Mouse (Mus musculus): ENCODE data around the gene Snap47. TPM values are rescaled to one million over a fixed set of nuclear protein-coding genes. Genes with fewer than 3 reads are reported as not detected.
"Not testable (repeated sequence)": the region's sequence is repeated elsewhere in the genome, so short reads cannot be mapped to it uniquely, and the experiment has no call there.

The Snap47 gene
- polyA plus RNA-seq, 1 experiment from 2014 or later, result 117 TPM

- H3K27me3 ChIP-seq (ENCODE audit: control insufficient read depth, insufficient read depth, low read length), result no peaks in the 10 kb centered on the region
- ATAC-seq (replicated peaks; ENCODE audit: insufficient number of reproducible peaks, low FRiP score, low TSS enrichment), result no peak
- no peak overlapping the region for H3K9ac ChIP-seq (ENCODE audit: low read depth, low read length)
- peaks cover 9% of the 10 kb centered on the region for H3K4me1 ChIP-seq (ENCODE audit: control insufficient read depth, insufficient read depth, low read length)
- H3K4me2 ChIP-seq, result no peak overlapping the region
- no peaks in the 10 kb centered on the region for H3K9me3 ChIP-seq (replicated peaks; ENCODE audit: control insufficient read depth, low read length)
- no peaks in the 10 kb centered on the region for H3K36me3 ChIP-seq (ENCODE audit: control insufficient read depth, insufficient read depth, low read length)
- no peak overlapping the region for H3K27ac ChIP-seq (ENCODE audit: low read depth, low read length)
- no peak overlapping the region for H3K4me3 ChIP-seq (ENCODE audit: low read depth, low read length)
Observed at GRCm38 (mm10) chr11:59379547-59379946, 71.4 kb downstream of the Snap47 start.

- H3K4me3 ChIP-seq (ENCODE audit: low read depth, low read length), result no peak overlapping the region
- H3K9me3 ChIP-seq (replicated peaks; ENCODE audit: control insufficient read depth, low read length), result no peaks in the 10 kb centered on the region
- ATAC-seq (replicated peaks; ENCODE audit: insufficient number of reproducible peaks, low FRiP score, low TSS enrichment), result no peak
- no peak overlapping the region for H3K9ac ChIP-seq (ENCODE audit: low read depth, low read length)
- no peak overlapping the region for H3K4me2 ChIP-seq
- H3K36me3 ChIP-seq (ENCODE audit: control insufficient read depth, insufficient read depth, low read length), result no peaks in the 10 kb centered on the region
- H3K27me3 ChIP-seq (ENCODE audit: control insufficient read depth, insufficient read depth, low read length), result no peaks in the 10 kb centered on the region
- no peak overlapping the region for H3K27ac ChIP-seq (ENCODE audit: low read depth, low read length)
- WGBS (ENCODE audit: insufficient replicate concordance), result 76% methylated on average over 3 of the region's 3 CpGs
- H3K4me1 ChIP-seq (ENCODE audit: control insufficient read depth, insufficient read depth, low read length), result no peaks in the 10 kb centered on the region
Observed at GRCm38 (mm10) chr11:59377999-59378398, 73.0 kb downstream of the Snap47 start.

- ATAC-seq (replicated peaks; ENCODE audit: insufficient number of reproducible peaks, low FRiP score, low TSS enrichment), result no peak
- Histone ChIP-seq H3K9me3 (replicated peaks; ENCODE audit: control insufficient read depth, low read length) (no peaks in the 10 kb centered on the region), H3K9ac (ENCODE audit: low read depth, low read length) (no peak within 1 kb of the TSS), H3K36me3 (ENCODE audit: control insufficient read depth, insufficient read depth, low read length) (no peaks in the 10 kb centered on the region), H3K27me3 (ENCODE audit: control insufficient read depth, insufficient read depth, low read length) (no peaks in the 10 kb centered on the region), H3K4me3 (ENCODE audit: low read depth, low read length) (no peak within 1 kb of the TSS), H3K4me1 (ENCODE audit: control insufficient read depth, insufficient read depth, low read length) (no peaks in the 10 kb centered on the region), H3K4me2 (no peak within 1 kb of the TSS), H3K27ac (ENCODE audit: low read depth, low read length) (no peak within 1 kb of the TSS)
- 65% methylated on average over 16 of the region's 16 CpGs for WGBS (ENCODE audit: insufficient replicate concordance)
Observed at GRCm38 (mm10) chr11:59375475-59375874, 75.5 kb downstream of the Snap47 start, which contains the start of gene Prss38. TSS of gene Prss38 (minus strand) at chr11:59375657.

DNA sequence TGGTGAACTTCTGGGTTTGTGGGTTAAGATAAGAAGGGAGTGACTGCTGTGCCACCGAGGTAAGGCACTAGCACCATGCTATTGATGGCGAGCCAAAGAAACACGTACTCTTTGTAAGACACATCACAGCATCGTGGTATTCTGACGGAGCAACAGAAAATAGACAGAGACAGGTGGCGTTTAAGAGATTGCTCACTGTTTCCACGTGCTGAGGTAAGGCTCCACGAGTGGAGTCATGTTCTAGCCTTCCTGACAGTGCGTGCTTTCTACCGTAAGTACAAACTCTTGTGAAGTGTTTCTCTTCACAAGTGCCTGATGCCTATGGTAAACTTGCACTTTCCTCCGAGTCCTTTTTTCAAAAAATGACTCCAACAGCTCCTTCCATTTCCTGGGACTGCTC is 81.1 kb downstream of the Snap47 start:
- no peak for ATAC-seq (replicated peaks; ENCODE audit: insufficient number of reproducible peaks, low FRiP score, low TSS enrichment)
- Histone ChIP-seq H3K27me3 (ENCODE audit: control insufficient read depth, insufficient read depth, low read length) (no peaks in the 10 kb centered on the region), H3K36me3 (ENCODE audit: control insufficient read depth, insufficient read depth, low read length) (no peaks in the 10 kb centered on the region), H3K4me2 (no peak overlapping the region), H3K9ac (ENCODE audit: low read depth, low read length) (no peak overlapping the region), H3K4me1 (ENCODE audit: control insufficient read depth, insufficient read depth, low read length) (no peaks in the 10 kb centered on the region), H3K4me3 (ENCODE audit: low read depth, low read length) (no peak overlapping the region), H3K9me3 (replicated peaks; ENCODE audit: control insufficient read depth, low read length) (no peaks in the 10 kb centered on the region), H3K27ac (ENCODE audit: low read depth, low read length) (no peak overlapping the region)
- 74% methylated on average over 11 of the region's 11 CpGs for WGBS (ENCODE audit: insufficient replicate concordance)

DNA sequence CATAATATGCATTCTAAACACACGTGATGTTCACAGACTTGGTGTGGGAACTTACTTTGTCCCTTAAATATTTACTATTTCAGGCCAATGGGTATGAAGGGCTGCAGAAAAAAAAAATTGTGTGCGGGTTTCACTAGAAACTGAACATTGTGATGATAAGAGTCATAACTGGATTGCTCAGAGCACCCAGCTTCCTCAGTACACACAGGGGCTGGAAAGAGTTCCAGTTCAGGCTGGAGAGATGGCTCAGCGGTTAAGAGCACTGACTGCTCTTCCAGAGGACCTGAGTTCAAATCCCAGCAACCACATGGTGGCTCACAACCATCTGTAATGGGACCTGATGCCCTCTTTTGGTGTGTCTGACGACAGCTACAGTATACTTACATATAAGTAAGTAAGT is 83.0 kb downstream of the Snap47 start:
- not testable (repeated sequence) for H3K36me3 ChIP-seq (ENCODE audit: control insufficient read depth, insufficient read depth, low read length); H3K4me1 ChIP-seq (ENCODE audit: control insufficient read depth, insufficient read depth, low read length); H3K9me3 ChIP-seq (replicated peaks; ENCODE audit: control insufficient read depth, low read length); H3K4me3 ChIP-seq (ENCODE audit: low read depth, low read length); H3K27ac ChIP-seq (ENCODE audit: low read depth, low read length); H3K9ac ChIP-seq (ENCODE audit: low read depth, low read length); ATAC-seq (replicated peaks; ENCODE audit: insufficient number of reproducible peaks, low FRiP score, low TSS enrichment); H3K27me3 ChIP-seq (ENCODE audit: control insufficient read depth, insufficient read depth, low read length); H3K4me2 ChIP-seq
- WGBS (ENCODE audit: insufficient replicate concordance), result 72% methylated on average over 4 of the region's 4 CpGs

DNA sequence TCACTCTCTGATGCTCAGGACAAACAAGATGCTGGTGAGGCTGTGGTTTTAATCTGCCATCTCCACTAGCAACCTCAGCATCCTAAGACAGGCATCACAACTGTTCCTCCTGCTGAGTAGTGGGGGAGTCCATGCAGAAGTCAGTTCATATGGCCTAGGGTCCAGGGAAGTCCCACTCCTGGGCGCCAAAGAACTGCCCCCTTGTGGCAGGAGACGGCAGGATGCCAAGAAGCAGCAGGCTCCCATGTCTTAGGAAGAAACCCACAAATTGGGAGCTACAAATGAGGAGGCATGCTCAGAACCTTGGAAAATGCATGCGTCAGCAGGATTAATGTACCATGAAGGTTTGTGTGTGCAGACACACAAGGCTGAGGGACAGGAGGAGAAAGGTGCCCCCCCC is 84.4 kb downstream of the Snap47 start:
- H3K27ac ChIP-seq (ENCODE audit: low read depth, low read length), result no peak overlapping the region
- no peak for ATAC-seq (replicated peaks; ENCODE audit: insufficient number of reproducible peaks, low FRiP score, low TSS enrichment)
- H3K27me3 ChIP-seq (ENCODE audit: control insufficient read depth, insufficient read depth, low read length), result no peaks in the 10 kb centered on the region
- H3K36me3 ChIP-seq (ENCODE audit: control insufficient read depth, insufficient read depth, low read length), result no peaks in the 10 kb centered on the region
- H3K9me3 ChIP-seq (replicated peaks; ENCODE audit: control insufficient read depth, low read length), result no peaks in the 10 kb centered on the region
- no peak overlapping the region for H3K4me2 ChIP-seq
- no peak overlapping the region for H3K9ac ChIP-seq (ENCODE audit: low read depth, low read length)
- no peak overlapping the region for H3K4me3 ChIP-seq (ENCODE audit: low read depth, low read length)
- 30% methylated on average over 3 of the region's 3 CpGs for WGBS (ENCODE audit: insufficient replicate concordance)
- H3K4me1 ChIP-seq (ENCODE audit: control insufficient read depth, insufficient read depth, low read length), result 0 out of 2 replicates have a peak, but pooled peaks cover 2% of the 10 kb centered on the region

DNA sequence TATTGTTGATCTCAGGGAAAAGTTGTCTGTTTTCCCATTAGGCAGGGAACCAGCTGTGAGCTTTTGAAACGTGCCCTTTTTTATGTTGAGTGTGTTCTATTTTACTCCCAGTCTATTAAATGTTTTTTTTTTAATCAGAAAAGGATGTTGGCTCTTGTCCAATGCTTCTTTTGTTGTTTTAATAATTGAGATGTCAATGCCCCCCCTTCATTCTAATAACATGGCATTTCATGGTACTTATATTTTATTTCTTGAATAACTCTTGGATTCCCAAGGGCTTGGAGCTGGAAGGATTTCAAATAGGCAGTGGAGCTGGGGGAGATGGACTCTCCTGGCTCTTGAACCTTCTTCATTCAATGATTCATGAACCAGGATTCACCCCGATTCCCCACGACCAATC is 85.0 kb downstream of the Snap47 start:
- H3K27ac ChIP-seq (ENCODE audit: low read depth, low read length), result no peak overlapping the region
- no peak for ATAC-seq (replicated peaks; ENCODE audit: insufficient number of reproducible peaks, low FRiP score, low TSS enrichment)
- no peaks in the 10 kb centered on the region for H3K36me3 ChIP-seq (ENCODE audit: control insufficient read depth, insufficient read depth, low read length)
- H3K27me3 ChIP-seq (ENCODE audit: control insufficient read depth, insufficient read depth, low read length), result no peaks in the 10 kb centered on the region
- H3K9me3 ChIP-seq (replicated peaks; ENCODE audit: control insufficient read depth, low read length), result no peaks in the 10 kb centered on the region
- no peak overlapping the region for H3K4me3 ChIP-seq (ENCODE audit: low read depth, low read length)
- H3K4me1 ChIP-seq (ENCODE audit: control insufficient read depth, insufficient read depth, low read length), result 0 out of 2 replicates have a peak, but pooled peaks cover 2% of the 10 kb centered on the region
- H3K9ac ChIP-seq (ENCODE audit: low read depth, low read length), result no peak overlapping the region
- H3K4me2 ChIP-seq, result no peak overlapping the region
- 81% methylated on average over 3 of the region's 3 CpGs for WGBS (ENCODE audit: insufficient replicate concordance)

DNA sequence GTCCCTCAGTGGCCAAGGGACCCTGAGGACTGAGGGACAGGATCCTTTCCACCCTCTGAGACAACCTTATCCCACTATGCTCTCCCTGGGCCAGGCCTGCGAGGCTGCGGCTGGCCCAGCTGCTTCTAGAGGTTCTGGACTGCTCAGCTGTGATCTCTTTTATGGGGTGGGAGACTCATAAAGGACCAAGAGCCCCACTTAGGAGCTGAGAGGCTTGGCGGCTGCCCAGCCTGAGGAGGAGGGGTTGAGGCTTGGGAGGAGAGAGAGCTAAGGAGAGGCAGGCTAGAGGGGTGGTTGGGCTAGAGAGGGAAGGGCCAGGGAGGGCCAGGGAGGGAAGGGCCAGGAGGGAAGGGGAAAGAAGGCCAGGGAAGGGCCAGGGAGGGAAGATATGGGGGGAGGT is 86.6 kb downstream of the Snap47 start:
- Histone ChIP-seq H3K27me3 (ENCODE audit: control insufficient read depth, insufficient read depth, low read length) (no peaks in the 10 kb centered on the region), H3K4me3 (ENCODE audit: low read depth, low read length) (no peak overlapping the region), H3K27ac (ENCODE audit: low read depth, low read length) (no peak overlapping the region), H3K9me3 (replicated peaks; ENCODE audit: control insufficient read depth, low read length) (no peaks in the 10 kb centered on the region), H3K9ac (ENCODE audit: low read depth, low read length) (no peak overlapping the region), H3K4me1 (ENCODE audit: control insufficient read depth, insufficient read depth, low read length) (0 out of 2 replicates have a peak, but pooled peaks cover 2% of the 10 kb centered on the region), H3K36me3 (ENCODE audit: control insufficient read depth, insufficient read depth, low read length) (no peaks in the 10 kb centered on the region), H3K4me2 (no peak overlapping the region)
- no peak for ATAC-seq (replicated peaks; ENCODE audit: insufficient number of reproducible peaks, low FRiP score, low TSS enrichment)
- WGBS (ENCODE audit: insufficient replicate concordance), result 50% methylated on average over 3 of the region's 3 CpGs

DNA sequence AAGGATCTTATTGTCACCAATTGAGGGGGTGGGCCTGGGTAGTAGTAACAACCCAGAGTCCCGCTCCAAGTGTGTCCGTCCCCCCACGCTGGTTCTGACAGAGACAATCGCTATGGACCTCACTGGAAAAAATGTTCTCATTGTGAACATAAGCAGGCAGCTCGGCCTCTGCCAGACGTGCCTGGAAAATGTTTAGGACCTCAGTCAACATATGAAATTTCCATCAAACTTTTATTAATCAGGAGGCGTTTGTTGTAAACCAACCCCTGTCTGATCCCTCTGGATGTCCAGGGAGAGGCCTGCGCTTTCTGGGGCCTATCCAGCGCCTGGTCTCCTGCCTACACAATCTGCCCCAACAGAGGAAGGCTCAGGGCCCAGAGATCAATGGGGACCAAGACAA is 87.0 kb downstream of the Snap47 start:
- no peak overlapping the region for H3K9ac ChIP-seq (ENCODE audit: low read depth, low read length)
- WGBS (ENCODE audit: insufficient replicate concordance), result 81% methylated on average over 9 of the region's 9 CpGs
- H3K4me3 ChIP-seq (ENCODE audit: low read depth, low read length), result no peak overlapping the region
- no peaks in the 10 kb centered on the region for H3K9me3 ChIP-seq (replicated peaks; ENCODE audit: control insufficient read depth, low read length)
- H3K27ac ChIP-seq (ENCODE audit: low read depth, low read length), result no peak overlapping the region
- H3K4me1 ChIP-seq (ENCODE audit: control insufficient read depth, insufficient read depth, low read length), result 0 out of 2 replicates have a peak, but pooled peaks cover 2% of the 10 kb centered on the region
- no peaks in the 10 kb centered on the region for H3K27me3 ChIP-seq (ENCODE audit: control insufficient read depth, insufficient read depth, low read length)
- H3K4me2 ChIP-seq, result no peak overlapping the region
- H3K36me3 ChIP-seq (ENCODE audit: control insufficient read depth, insufficient read depth, low read length), result no peaks in the 10 kb centered on the region
- no peak for ATAC-seq (replicated peaks; ENCODE audit: insufficient number of reproducible peaks, low FRiP score, low TSS enrichment)
